ENCODE assay signal across 11 mouse cellular contexts in genomic region chr12:110790580-110790979, GRCm38 (mm10).
"Had no signal": no experiment of that assay in that cellular context is flagged by ENCODE, and none has a peak within 500 bp of the region (broad histone marks: within the 10 kb centered on the region; RNA-seq: fewer than 3 reads in every experiment).

No protein-coding gene starts in this region.

- DNase-seq: kidney, adult 8-10 months; left cerebral cortex, postnatal 4 days; lung, adult 18-20 months; lung, postnatal 36 days; right cerebral cortex, adult 18-20 months; right cerebral cortex, postnatal 25 days; thymus, postnatal 4 days had no signal

- H3K9ac ChIP-seq: limb, embryonic 13.5 days; liver, embryonic 12.5 days; midbrain, embryonic 13.5 days had no signal

- H3K4me3 ChIP-seq: limb, embryonic 13.5 days; liver, embryonic 12.5 days; midbrain, embryonic 13.5 days had no signal

- H3K9me3 ChIP-seq: limb, embryonic 13.5 days; liver, embryonic 12.5 days; midbrain, embryonic 13.5 days had no signal

- ATAC-seq: liver, embryonic 12.5 days; midbrain, embryonic 13.5 days had no signal

- H3K4me1 ChIP-seq: liver, embryonic 12.5 days had no signal

- H3K27ac ChIP-seq: limb, embryonic 13.5 days; liver, embryonic 12.5 days; midbrain, embryonic 13.5 days; stomach, postnatal 0 days had no signal

- H3K4me2 ChIP-seq: limb, embryonic 13.5 days; liver, embryonic 12.5 days; midbrain, embryonic 13.5 days had no signal

- H3K27me3 ChIP-seq: limb, embryonic 13.5 days; liver, embryonic 12.5 days; midbrain, embryonic 13.5 days had no signal
